Comparison of ENCODE assay signal across 39 mouse cellular contexts in the genomic region with DNA sequence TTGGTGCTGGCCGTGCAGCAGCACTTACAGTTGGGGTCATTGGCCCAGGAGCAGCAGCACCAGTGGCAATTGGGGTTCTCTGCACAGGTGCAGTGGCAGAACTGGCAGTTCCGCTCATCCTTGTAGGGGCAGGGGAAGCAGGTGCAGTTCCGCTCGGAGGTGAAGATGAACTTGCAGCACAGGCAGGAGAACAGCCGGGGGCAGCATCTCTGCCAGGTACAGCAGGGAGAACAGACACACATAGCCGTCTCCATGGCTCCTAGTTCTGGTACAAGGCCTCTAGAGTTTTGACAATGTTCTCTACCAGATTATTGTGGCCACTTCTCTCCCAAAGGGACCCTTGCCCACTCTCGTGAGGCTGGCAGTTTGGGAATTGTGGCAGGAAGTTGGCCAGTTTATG. TPM values are rescaled to one million over a fixed set of nuclear protein-coding genes. Genes with fewer than 3 reads are reported as not detected.
"Had no signal": no experiment of that assay in that cellular context is flagged by ENCODE, and none has a peak within 500 bp of the region (broad histone marks: within the 10 kb centered on the region; RNA-seq: fewer than 3 reads in every experiment).

A gene (minus strand): TSS at position 368 of the 400 bp plus-strand sequence.

- H3K36me3 ChIP-seq: heart, embryonic 10.5 days; heart, embryonic 12.5 days; hindbrain, embryonic 10.5 days; hindbrain, embryonic 12.5 days; intestine, embryonic 15.5 days; limb, embryonic 10.5 days; limb, embryonic 12.5 days; liver, embryonic 13.5 days; liver, embryonic 15.5 days had no signal

- DNase-seq: gastrocnemius, postnatal 14 days; gastrocnemius, postnatal 36 days; heart, adult 11 months; heart, postnatal 10 days; heart, postnatal 4 days; kidney, adult 18-20 months; kidney, adult 8-10 months; kidney, postnatal 10 days; kidney, postnatal 25 days; kidney, postnatal 4 days; liver; liver, embryonic 13.5 days had no signal

- H3K4me1 ChIP-seq: heart, embryonic 10.5 days; heart, embryonic 12.5 days; hindbrain, embryonic 10.5 days; hindbrain, embryonic 12.5 days; intestine, embryonic 15.5 days; limb, embryonic 10.5 days; limb, embryonic 12.5 days; liver, embryonic 13.5 days; liver, embryonic 15.5 days had no signal

- H3K27me3 ChIP-seq: heart, embryonic 12.5 days; hindbrain, embryonic 12.5 days; intestine, embryonic 15.5 days; limb, embryonic 12.5 days; liver, embryonic 13.5 days; liver, embryonic 15.5 days had no signal

- H3K9ac ChIP-seq: heart, embryonic 12.5 days; hindbrain, embryonic 12.5 days; hindbrain, embryonic 14.5 days; intestine, embryonic 15.5 days; limb, embryonic 12.5 days; liver, embryonic 13.5 days; liver, embryonic 15.5 days had no signal

- H3K4me3 ChIP-seq: heart, embryonic 10.5 days; heart, embryonic 12.5 days; hindbrain, embryonic 10.5 days; hindbrain, embryonic 12.5 days; intestine, embryonic 15.5 days; layer of hippocampus, adult 2 months; left cerebral cortex, adult 2 months; limb, embryonic 10.5 days; limb, embryonic 12.5 days; liver, embryonic 13.5 days; liver, embryonic 15.5 days had no signal

- H3K27ac ChIP-seq: heart, embryonic 10.5 days; hindbrain, embryonic 10.5 days; hindbrain, embryonic 12.5 days; hindbrain, embryonic 14.5 days; intestine, embryonic 15.5 days; layer of hippocampus, adult 2 months; left cerebral cortex, adult 2 months; limb, embryonic 10.5 days; limb, embryonic 12.5 days; liver, embryonic 13.5 days; liver, embryonic 15.5 days had no signal

RNA-seq across cellular contexts. Expression of the gene that starts here (rescaled TPM):
- total RNA-seq: gastrocnemius, adult 8-10 months; gastrocnemius, postnatal 14 days; gastrocnemius, postnatal 36 days; heart, adult 8-10 months; heart, postnatal 10 days; heart, postnatal 25 days; heart, postnatal 4 days; layer of hippocampus, adult 2 months; layer of hippocampus, postnatal 10 days; layer of hippocampus, postnatal 25 days; left cerebral cortex, adult 2 months; left cerebral cortex, postnatal 14 days; left cerebral cortex, postnatal 36 days had no signal
- polyA plus RNA-seq: heart, embryonic 10.5 days; heart, embryonic 12.5 days; heart, embryonic 14.5 days; heart, embryonic 16.5 days; hindbrain, embryonic 10.5 days; hindbrain, embryonic 12.5 days; hindbrain, embryonic 14.5 days; hindbrain, embryonic 16.5 days; inflammation-experienced regulatory T-cells, adult 6 months; intestine, embryonic 15.5 days; intestine, postnatal 0 days; kidney, embryonic 14.5 days; kidney, embryonic 16.5 days; limb, embryonic 10.5 days; limb, embryonic 12.5 days; limb, embryonic 14.5 days; liver, embryonic 11.5 days; liver, embryonic 13.5 days; liver, embryonic 15.5 days had no signal
